Mouse (Mus musculus) left cerebral cortex, adult 8-10 months (tissue): Measurements from ENCODE around the gene Atp5g2. TPM values are rescaled to one million over a fixed set of nuclear protein-coding genes. Genes with fewer than 3 reads are reported as not detected.

ENCODE experiments used
- microRNA-seq, 2 experiments: library from miRNA; unstranded; fragments of <30 nt; microRNA quantifications; one replicate each; pipeline ENCODE4 v1.2.0; 2022
- total RNA-seq, 4 experiments: library from RNA; stranded (reverse); gene quantifications; 2 replicates each; pipeline ENCODE4 v1.2.4; 2022

Atp5g2 gene
- total RNA-seq, 4 experiments from 2014 or later = 8.4 to 19.1 (median 13.2) TPM

Small RNAs within 50 kb of the gene (microRNA-seq; reads per million reads assigned to microRNA genes)
- 0 to 0.44 reads per million in 2 experiments for gene Mir688

Other genes with a start within 250 kb of the Atp5g2 start
- 1 to 10 TPM in 1 of 4 experiments, under 1 TPM in 3; 0.73 to 2.0 (median 0.92) TPM for gene Amhr2, start 227.0 kb downstream of the Atp5g2 start, total RNA-seq
- gene Prr13, start 213.3 kb downstream of the Atp5g2 start, total RNA-seq = 10 to 100 TPM; 42.3 to 53.7 (median 44.3) TPM
- gene Pcbp2, start 201.8 kb downstream of the Atp5g2 start, total RNA-seq = 100 to 1,000 TPM; 481 to 511 (median 488) TPM
- not detected for gene Gm10337, start 168.6 kb downstream of the Atp5g2 start, total RNA-seq
- 10 to 100 TPM; 85.6 to 93.8 (median 89.3) TPM for gene Map3k12, start 155.3 kb downstream of the Atp5g2 start, total RNA-seq
- gene Tarbp2, start 154.2 kb downstream of the Atp5g2 start, total RNA-seq = 10 to 100 TPM; 30.3 to 37.4 (median 35.2) TPM
- 1 to 10 TPM; 2.1 to 4.8 (median 3.2) TPM for gene Npff, start 147.4 kb downstream of the Atp5g2 start, total RNA-seq
- under 1 TPM in 1 of 4 experiments, not detected in 3; 0.91 TPM for gene Gm28047, start 47.3 kb downstream of the Atp5g2 start, total RNA-seq
- 10 to 100 TPM; 40.8 to 44.8 (median 42.6) TPM for gene Atf7, start 46.9 kb downstream of the Atp5g2 start, total RNA-seq
- 10 to 100 TPM; 74.9 to 85.2 (median 82.2) TPM for gene Calcoco1, start 49.8 kb upstream of the Atp5g2 start, total RNA-seq
- not detected for gene Hoxc13, start 248.8 kb upstream of the Atp5g2 start, total RNA-seq